Mouse (Mus musculus): Measurements from ENCODE around the gene Kank1. TPM values are rescaled to one million over a fixed set of nuclear protein-coding genes. Genes with fewer than 3 reads are reported as not detected.

The Kank1 gene
- polyA plus RNA-seq, 1 experiment from 2014 or later = 20.4 TPM

DNA sequence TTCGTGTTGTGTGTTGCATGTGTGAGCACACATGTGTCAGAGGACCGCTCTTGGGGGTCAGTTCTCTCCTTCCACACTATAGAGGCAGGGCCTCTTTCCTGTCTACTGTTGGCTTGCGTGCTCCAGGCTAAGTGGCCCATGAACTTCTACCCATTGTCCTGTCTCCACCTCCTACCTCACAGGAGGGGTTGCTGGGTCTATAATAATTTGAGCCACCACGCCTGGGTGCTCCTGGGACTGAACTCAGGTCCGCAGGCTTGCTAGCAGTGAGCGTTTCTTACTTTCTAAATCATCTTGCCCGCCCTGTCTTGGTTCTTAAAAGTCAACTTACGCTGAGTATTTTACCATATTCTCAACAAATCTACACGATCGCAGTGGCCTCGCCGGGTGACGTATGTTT, 140.1 kb downstream of the Kank1 start:
- Histone ChIP-seq H3K27ac (no peak overlapping the region), H3K27me3 (no peaks in the 10 kb centered on the region), H3K9me3 (replicated peaks) (no peaks in the 10 kb centered on the region), H3K4me1 (peaks cover 19% of the 10 kb centered on the region), H3K4me2 (replicated peaks) (no peak overlapping the region), H3K9ac (no peak overlapping the region), H3K4me3 (no peak overlapping the region), H3K36me3 (no peaks in the 10 kb centered on the region)
- 86% methylated on average over 13 of the region's 13 CpGs for WGBS
- no peak for ATAC-seq (ENCODE audit: low FRiP score)

DNA sequence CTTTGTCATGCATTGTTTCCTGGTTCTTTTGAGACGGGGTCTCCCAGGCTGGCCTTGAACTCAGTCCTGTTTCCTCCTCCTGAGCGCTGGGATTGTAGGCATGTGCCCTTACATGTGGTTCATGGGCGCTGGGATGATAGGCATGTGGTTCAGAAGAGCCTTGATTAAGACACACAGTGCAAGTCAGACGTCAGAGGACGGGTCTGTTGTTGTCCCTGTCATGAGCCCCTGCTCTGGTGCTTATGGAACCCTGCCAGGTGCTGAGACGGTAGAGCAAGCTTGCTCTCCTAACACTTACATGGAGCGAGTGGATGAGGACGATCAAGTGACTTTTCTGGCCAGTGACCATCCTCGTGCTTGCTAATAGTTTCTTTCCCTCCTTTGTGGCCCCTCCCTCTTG, 143.9 kb downstream of the Kank1 start:
- 84% methylated on average over 9 of the region's 9 CpGs for WGBS
- H3K36me3 ChIP-seq = no peaks in the 10 kb centered on the region
- no peak overlapping the region for H3K9ac ChIP-seq
- H3K4me2 ChIP-seq (replicated peaks) = no peak overlapping the region
- no peaks in the 10 kb centered on the region for H3K9me3 ChIP-seq (replicated peaks)
- H3K4me3 ChIP-seq = no peak overlapping the region
- H3K27me3 ChIP-seq = no peaks in the 10 kb centered on the region
- no peak overlapping the region for H3K27ac ChIP-seq
- ATAC-seq (ENCODE audit: low FRiP score) = no peak
- peaks cover 11% of the 10 kb centered on the region for H3K4me1 ChIP-seq

DNA sequence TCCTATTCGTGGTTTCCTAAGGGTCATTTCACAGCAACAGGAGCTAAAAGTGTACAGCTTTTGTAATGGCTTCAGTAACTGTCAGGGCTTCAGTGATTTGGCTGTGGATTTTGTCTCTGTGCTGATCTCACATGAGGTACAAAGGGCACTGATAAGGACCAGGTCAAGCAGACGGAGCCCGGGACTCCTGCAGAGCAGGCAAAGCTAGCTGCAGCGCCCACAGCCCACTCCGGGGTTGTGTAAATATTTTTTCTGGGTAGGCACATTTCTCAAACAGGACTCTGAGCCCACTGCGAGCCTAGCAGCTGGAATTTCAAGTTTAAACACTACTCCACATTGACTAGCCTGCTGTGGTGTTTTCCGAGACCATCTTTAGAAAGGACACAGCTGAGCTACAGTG, 145.2 kb downstream of the Kank1 start:
- no peak overlapping the region for H3K27ac ChIP-seq
- no peak overlapping the region for H3K4me3 ChIP-seq
- no peak overlapping the region for H3K4me2 ChIP-seq (replicated peaks)
- H3K9me3 ChIP-seq (replicated peaks) = no peaks in the 10 kb centered on the region
- no peak for ATAC-seq (ENCODE audit: low FRiP score)
- H3K36me3 ChIP-seq = no peaks in the 10 kb centered on the region
- no peaks in the 10 kb centered on the region for H3K27me3 ChIP-seq
- peaks cover 7% of the 10 kb centered on the region for H3K4me1 ChIP-seq
- WGBS = 39% methylated on average over 7 of the region's 7 CpGs
- no peak overlapping the region for H3K9ac ChIP-seq

DNA sequence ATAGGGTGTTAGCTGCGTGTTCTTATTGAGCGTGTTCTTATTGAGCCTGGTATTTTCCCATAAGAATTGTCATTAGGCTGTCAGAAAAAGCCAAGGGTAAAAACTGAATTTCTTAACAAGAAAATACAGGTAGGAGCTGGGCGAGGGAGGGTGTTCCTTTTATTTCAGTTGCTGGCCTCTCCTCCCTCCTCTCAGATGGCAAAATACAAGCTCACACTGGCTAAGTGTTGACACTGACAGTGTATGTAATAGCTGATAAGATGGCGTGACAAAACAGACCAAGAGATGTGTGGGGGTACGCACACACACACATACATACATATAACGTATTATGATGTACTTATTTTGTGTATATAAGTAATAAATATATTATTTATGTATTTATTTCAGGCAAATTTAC, 145.7 kb downstream of the Kank1 start:
- ATAC-seq (ENCODE audit: low FRiP score) = no peak
- Histone ChIP-seq H3K27me3 (no peaks in the 10 kb centered on the region), H3K9me3 (replicated peaks) (no peaks in the 10 kb centered on the region), H3K4me3 (no peak overlapping the region), H3K4me1 (peaks cover 7% of the 10 kb centered on the region), H3K9ac (no peak overlapping the region), H3K27ac (peak overlapping the region; percentile 48; the same call in 1 of the 2 replicates), H3K36me3 (no peaks in the 10 kb centered on the region), H3K4me2 (replicated peaks) (no peak overlapping the region)
- 79% methylated on average over 6 of the region's 6 CpGs for WGBS

DNA sequence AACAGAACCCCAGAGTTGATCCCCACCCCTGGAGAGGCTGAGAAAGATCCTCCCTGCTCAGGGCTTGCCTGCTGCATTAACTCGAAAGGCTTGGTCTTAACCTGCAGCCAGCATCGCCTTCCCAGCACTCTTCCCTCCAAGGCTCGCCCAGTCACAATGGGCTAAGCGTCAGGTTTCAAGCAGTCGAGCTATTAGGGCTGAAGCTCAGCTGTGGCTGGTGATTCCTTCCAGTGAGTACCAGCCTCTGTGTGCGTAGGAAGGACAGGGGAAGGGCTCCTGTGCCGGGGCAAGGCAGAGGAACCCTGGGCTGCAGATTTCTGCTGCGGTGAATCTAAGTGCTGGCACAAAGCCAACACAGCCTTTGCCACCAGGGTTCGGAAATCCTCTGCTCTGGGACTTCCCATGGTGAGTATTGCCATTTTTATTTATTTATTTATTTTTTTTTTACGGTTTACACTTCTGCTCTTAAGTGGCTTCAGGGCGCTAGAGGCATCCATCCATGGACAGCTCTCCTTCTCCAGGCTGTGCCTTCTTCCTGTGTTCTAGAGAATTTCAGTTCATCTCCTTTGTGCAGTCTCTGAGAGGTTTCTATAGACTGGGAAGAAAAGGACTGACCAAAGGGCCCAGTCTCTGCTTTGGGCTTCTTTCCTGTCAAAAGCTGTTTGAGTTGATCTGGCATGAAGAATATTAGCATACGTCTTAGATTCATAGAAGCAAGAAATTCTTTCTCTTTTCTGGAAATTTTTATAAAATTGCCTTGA, 146.8 kb downstream of the Kank1 start:
- Histone ChIP-seq H3K27ac (peak overlapping the region; percentile 66), H3K4me2 (replicated peaks) (peak overlapping the region; percentile 24; the same call in 1 of the 2 replicates), H3K36me3 (no peaks in the 10 kb centered on the region), H3K9me3 (replicated peaks) (no peaks in the 10 kb centered on the region), H3K4me3 (no peak overlapping the region), H3K9ac (no peak overlapping the region), H3K4me1 (peaks cover 7% of the 10 kb centered on the region), H3K27me3 (no peaks in the 10 kb centered on the region)
- ATAC-seq (ENCODE audit: low FRiP score) = peak; percentile 68
- 14% methylated on average over 12 of the region's 12 CpGs for WGBS

DNA sequence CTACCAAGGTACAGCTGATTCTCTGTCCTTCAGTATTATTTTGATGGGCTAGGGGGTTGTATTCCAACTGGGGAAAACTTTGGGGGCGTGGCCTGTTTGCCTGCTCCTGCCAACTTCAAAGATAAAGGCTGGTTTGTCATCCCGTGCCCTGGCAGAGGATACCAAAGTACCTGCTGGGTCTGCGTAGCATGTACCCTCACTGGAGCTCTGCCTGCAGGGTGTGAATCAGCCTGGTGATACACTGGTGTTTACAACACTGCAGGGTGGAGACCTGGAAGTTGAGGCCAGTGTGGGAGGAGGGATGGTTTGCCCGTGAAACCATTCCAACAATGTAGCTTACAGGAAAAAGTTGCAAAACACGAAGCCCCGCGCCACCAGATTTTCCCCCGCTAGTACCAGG, 149.2 kb downstream of the Kank1 start:
- 75% methylated on average over 8 of the region's 8 CpGs for WGBS
- Histone ChIP-seq H3K4me1 (peaks cover 7% of the 10 kb centered on the region), H3K9ac (no peak overlapping the region), H3K27me3 (no peaks in the 10 kb centered on the region), H3K27ac (no peak overlapping the region), H3K9me3 (replicated peaks) (no peaks in the 10 kb centered on the region), H3K4me2 (replicated peaks) (no peak overlapping the region), H3K36me3 (no peaks in the 10 kb centered on the region), H3K4me3 (no peak overlapping the region)
- no peak for ATAC-seq (ENCODE audit: low FRiP score)

DNA sequence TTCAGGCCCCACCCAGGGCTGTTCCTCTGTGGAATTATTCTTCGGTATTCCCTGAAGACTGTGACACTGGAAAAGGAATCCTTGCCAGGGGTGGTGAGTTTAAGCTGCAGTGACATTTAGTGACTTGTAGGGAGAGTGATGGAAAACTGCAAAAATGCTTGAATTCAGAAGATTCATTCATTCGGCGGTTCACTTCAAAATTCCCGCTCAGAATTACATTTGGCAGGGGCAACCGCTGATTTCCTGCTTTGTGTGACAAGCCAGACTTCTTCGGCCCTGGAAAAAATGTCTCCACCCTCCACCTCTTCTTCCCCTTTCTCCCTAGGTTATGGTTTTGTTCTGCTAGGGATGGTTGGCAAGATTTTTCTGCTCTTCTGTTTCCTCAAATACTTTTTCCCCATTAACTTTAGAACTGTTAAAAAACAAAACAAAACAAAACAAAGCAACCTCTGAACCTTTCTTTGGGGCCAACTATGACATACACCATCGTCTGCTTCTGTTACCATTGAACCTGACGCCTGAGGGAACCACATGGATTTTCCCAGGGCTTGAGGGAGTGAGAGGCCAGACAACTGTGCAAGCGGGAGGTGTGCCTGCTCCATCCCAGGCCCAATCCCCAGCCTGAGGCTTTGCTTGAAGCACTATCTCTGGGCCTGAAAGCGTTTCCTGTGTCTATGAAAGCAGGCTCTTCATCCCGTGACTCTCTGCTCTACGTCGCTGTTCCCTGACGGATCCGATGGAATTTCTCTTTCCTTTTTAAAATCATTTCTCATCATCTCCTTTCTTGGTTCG, 150.1 kb downstream of the Kank1 start:
- WGBS = 84% methylated on average over 16 of the region's 16 CpGs

DNA sequence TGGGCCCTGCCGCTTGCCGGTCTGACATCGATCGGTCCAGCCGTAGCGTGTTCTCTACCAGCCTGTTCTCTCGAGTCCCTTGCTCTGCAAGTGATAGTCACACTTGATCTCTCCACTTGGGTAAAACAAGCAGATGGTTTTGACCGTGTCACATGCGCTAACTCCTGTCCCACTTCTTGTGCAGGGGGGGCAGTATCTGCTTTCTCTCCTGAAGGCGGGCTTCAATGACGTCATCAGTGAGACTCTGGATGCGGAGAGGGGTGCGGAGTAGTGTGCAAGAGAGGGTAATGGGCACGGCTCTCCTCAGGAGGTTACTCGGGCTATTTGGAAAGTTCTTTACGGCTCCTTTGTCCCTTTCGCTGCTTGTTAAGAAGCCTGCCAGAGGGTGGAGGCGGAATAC, 151.1 kb downstream of the Kank1 start:
- H3K27ac ChIP-seq = no peak overlapping the region
- no peak overlapping the region for H3K4me3 ChIP-seq
- no peak overlapping the region for H3K4me2 ChIP-seq (replicated peaks)
- H3K9ac ChIP-seq = no peak overlapping the region
- H3K4me1 ChIP-seq = peaks cover 7% of the 10 kb centered on the region
- no peak for ATAC-seq (ENCODE audit: low FRiP score)
- H3K27me3 ChIP-seq = no peaks in the 10 kb centered on the region
- WGBS = 82% methylated on average over 18 of the region's 18 CpGs
- H3K36me3 ChIP-seq = no peaks in the 10 kb centered on the region
- no peaks in the 10 kb centered on the region for H3K9me3 ChIP-seq (replicated peaks)

More for the DNA sequence above, 150.1 kb downstream of the Kank1 start:
- Histone ChIP-seq H3K4me1 (peaks cover 7% of the 10 kb centered on the region), H3K4me2 (replicated peaks) (no peak overlapping the region), H3K9me3 (replicated peaks) (no peaks in the 10 kb centered on the region), H3K9ac (no peak overlapping the region), H3K27ac (no peak overlapping the region), H3K4me3 (no peak overlapping the region), H3K27me3 (no peaks in the 10 kb centered on the region), H3K36me3 (no peaks in the 10 kb centered on the region)
- no peak for ATAC-seq (ENCODE audit: low FRiP score)

DNA sequence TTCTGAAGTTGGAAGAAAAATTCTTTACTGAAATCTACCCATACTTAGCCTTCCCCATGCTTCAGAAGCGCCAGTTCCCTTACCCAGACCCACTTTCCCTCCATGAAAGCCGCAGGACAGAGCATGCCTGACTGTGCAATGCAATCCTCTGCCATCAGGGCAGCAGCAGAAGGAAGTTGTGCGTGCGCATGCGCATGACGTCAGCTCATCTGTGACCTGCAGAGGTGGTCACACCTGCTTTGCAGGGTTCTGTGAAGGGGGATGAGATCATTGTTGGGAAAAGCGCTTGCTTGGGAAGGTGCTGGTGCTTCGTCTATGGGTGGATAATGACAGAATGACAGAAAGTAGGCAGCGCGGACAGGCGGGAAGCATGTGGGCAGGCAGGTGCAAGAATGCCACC, 155.4 kb downstream of the Kank1 start:
- peaks cover 13% of the 10 kb centered on the region for H3K4me1 ChIP-seq
- H3K9me3 ChIP-seq (replicated peaks) = no peaks in the 10 kb centered on the region
- WGBS = 90% methylated on average over 11 of the region's 11 CpGs
- H3K4me2 ChIP-seq (replicated peaks) = no peak overlapping the region
- no peaks in the 10 kb centered on the region for H3K27me3 ChIP-seq
- H3K27ac ChIP-seq = no peak overlapping the region
- H3K9ac ChIP-seq = no peak overlapping the region
- H3K4me3 ChIP-seq = no peak overlapping the region
- no peak for ATAC-seq (ENCODE audit: low FRiP score)
- no peaks in the 10 kb centered on the region for H3K36me3 ChIP-seq

DNA sequence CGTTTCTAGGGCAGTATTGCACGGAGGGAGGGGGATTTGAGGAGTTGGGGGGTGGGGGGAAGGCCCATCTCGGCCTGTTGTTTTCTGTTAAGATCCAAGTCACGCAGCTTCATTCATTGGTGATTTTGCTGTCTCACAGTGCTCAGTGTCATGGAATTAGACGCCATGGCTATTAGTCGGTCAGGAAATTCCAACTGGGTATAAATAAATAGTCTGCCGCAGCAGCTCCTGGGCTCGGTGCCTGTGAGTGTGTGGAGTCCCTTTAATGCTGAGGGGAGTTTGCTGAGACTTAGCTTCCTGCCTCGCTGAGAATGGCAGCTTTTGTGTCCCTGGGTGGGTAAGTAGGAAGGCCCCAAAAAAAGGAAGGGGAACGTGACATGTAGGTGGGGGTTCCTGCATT, 158.3 kb downstream of the Kank1 start:
- H3K4me2 ChIP-seq (replicated peaks) = no peak overlapping the region
- WGBS = 24% methylated on average over 10 of the region's 10 CpGs
- peak; percentile 59 for ATAC-seq (ENCODE audit: low FRiP score)
- H3K9ac ChIP-seq = no peak overlapping the region
- peak overlapping the region; percentile 25 for H3K27ac ChIP-seq
- no peaks in the 10 kb centered on the region for H3K27me3 ChIP-seq
- no peaks in the 10 kb centered on the region for H3K9me3 ChIP-seq (replicated peaks)
- peaks cover 27% of the 10 kb centered on the region for H3K4me1 ChIP-seq
- H3K36me3 ChIP-seq = no peaks in the 10 kb centered on the region
- no peak overlapping the region for H3K4me3 ChIP-seq

DNA sequence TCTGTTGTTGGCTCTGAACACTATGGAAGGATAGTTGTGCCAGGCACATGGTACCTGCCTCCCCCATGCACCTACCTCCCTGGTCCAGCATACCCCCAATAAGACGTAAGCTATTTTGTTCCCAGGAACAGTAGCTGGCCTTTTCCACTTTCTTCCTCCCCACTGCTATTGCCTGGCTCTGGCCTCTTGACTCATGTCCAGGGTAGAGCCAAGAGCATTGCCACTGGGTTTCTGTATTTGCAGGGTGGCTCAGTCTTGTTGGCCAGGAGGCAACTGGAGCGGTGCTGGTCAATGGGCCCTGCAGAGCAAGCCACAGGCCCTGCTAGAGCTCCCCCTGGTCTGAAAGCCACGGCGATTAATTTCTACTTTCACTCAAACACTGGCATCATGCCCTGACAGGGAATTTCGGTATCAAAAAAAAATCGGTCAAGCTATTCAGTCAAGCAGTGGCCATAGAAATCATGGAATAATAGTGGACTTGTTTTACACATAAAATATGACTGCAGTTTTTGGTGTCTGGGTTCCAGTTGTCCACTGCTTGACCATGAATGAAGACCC, 160.0 kb downstream of the Kank1 start:
- H3K4me2 ChIP-seq (replicated peaks) = no peak overlapping the region
- no peaks in the 10 kb centered on the region for H3K36me3 ChIP-seq
- H3K9ac ChIP-seq = no peak overlapping the region
- H3K4me3 ChIP-seq = no peak overlapping the region
- peaks cover 43% of the 10 kb centered on the region for H3K4me1 ChIP-seq
- 90% methylated on average over 6 of the region's 6 CpGs for WGBS
- no peak overlapping the region for H3K27ac ChIP-seq
- H3K27me3 ChIP-seq = no peaks in the 10 kb centered on the region
- no peak for ATAC-seq (ENCODE audit: low FRiP score)
- H3K9me3 ChIP-seq (replicated peaks) = no peaks in the 10 kb centered on the region

DNA sequence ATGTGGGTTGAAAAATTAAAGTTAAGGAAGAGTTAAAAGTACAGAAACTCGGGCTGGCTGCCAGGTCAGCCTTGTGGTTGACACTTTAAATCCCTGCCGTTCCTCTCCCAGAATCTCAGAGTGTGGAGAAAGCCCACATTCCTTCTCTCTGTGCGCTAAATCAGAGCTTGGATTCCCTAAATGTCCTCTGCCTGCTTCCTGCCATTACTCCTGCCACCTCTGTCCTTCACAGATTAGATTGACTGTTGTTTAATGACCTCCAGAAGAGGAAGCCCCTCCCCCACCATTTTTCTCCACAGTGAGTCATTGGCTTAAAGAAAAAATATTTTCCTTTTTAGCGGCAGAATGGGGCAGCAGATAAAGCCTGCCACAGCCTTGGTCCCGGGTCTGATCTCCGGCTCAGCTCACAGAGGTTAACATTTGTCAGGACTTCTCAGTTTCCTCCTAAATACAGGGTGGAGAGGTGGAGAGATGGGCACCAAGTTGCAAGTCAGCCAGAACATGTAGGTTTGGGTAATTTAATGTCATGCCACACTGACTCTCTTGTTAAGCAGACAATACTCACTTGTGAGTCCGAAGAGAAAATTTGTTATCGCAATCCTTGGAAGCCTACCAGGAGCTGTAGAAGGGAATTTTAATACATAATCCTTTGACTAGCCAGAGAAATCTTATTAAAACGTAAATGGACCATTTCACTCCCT, 162.9 kb downstream of the Kank1 start:
- no peaks in the 10 kb centered on the region for H3K27me3 ChIP-seq
- 0 out of 2 replicates have a peak, but pooled peaks have one; percentile 29 for ATAC-seq (ENCODE audit: low FRiP score)
- no peaks in the 10 kb centered on the region for H3K9me3 ChIP-seq (replicated peaks)
- H3K27ac ChIP-seq = peak overlapping the region; percentile 75
- WGBS = 18% methylated on average over 9 of the region's 9 CpGs
- H3K9ac ChIP-seq = no peak overlapping the region
- H3K4me3 ChIP-seq = no peak overlapping the region
- peaks cover 41% of the 10 kb centered on the region for H3K4me1 ChIP-seq
- H3K36me3 ChIP-seq = no peaks in the 10 kb centered on the region
- H3K4me2 ChIP-seq (replicated peaks) = peak overlapping the region; percentile 32
